Mouse (Mus musculus): ENCODE data around the gene Amd1. TPM values are rescaled to one million over a fixed set of nuclear protein-coding genes. Genes with fewer than 3 reads are reported as not detected.
A peak's percentile ranks its signal among the peaks of the same experiment; 100 is the strongest.

Gene Amd1
- polyA plus RNA-seq, 1 experiment: 18.4 TPM

DNA sequence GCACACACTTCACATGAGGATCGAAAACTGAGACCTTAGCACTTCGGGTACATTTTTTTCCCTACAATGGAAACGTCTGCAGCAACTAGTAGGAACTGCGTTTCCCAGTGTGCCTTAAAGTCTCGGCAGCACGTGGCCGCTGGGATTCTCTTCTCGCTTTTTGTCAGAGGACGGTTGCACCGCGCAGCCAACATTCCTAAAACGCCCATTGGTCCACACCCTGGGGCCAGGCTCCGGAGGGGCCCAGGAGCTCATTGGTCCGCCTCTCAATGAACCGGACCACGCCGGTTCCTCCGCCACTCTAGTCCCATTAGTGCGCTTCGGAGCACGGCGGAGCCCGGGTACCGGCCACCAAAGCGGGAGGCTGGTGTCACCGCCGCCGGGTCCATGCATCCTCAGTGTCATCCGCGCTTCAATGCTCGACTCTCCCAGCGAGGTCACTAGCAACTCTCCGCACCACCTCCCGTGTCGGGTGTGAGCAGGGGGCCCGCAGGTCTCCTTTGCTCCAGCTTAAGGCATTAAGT is 1.3 kb downstream of the Amd1 start:
- H3K27ac ChIP-seq (ENCODE audit: insufficient read depth, low read depth, low read length): peak overlapping the region; percentile 22; the same call in 1 of the 2 replicates
- no peaks in the 10 kb centered on the region for H3K27me3 ChIP-seq (replicated peaks; ENCODE audit: control insufficient read depth, insufficient read depth, low read length)
- peak overlapping the region; percentile 89 for H3K4me3 ChIP-seq (ENCODE audit: insufficient read depth, low read depth, low read length)
- TF ChIP-seq CTCF (conservative IDR thresholded peaks at IDR 0.05; ENCODE audit: insufficient read depth, insufficient read length, low read depth, low read length) (no peak), POLR2A (IDR thresholded peaks at IDR 0.05; ENCODE audit: low read depth, low read length) (peak; percentile 15)
- peaks cover 4% of the 10 kb centered on the region for H3K4me1 ChIP-seq (ENCODE audit: control insufficient read depth, insufficient read depth, low read length)
- under 1% methylated on average over 36 of the region's 36 CpGs for WGBS
- H3K36me3 ChIP-seq (ENCODE audit: control insufficient read depth, insufficient read depth, low read length): no peaks in the 10 kb centered on the region
- DNase-seq: peak; percentile 92

- 82% methylated on average over 6 of the region's 6 CpGs for WGBS
- H3K27me3 ChIP-seq (replicated peaks; ENCODE audit: control insufficient read depth, insufficient read depth, low read length): no peaks in the 10 kb centered on the region
- no peak overlapping the region for H3K27ac ChIP-seq (ENCODE audit: insufficient read depth, low read depth, low read length)
- H3K36me3 ChIP-seq (ENCODE audit: control insufficient read depth, insufficient read depth, low read length): peaks cover 2% of the 10 kb centered on the region; the same call in 1 of the 2 replicates
- peaks cover 4% of the 10 kb centered on the region; the same call in 1 of the 2 replicates for H3K4me1 ChIP-seq (ENCODE audit: control insufficient read depth, insufficient read depth, low read length)
- H3K4me3 ChIP-seq (ENCODE audit: insufficient read depth, low read depth, low read length): no peak overlapping the region
- no peak for DNase-seq
- TF ChIP-seq POLR2A (IDR thresholded peaks at IDR 0.05; ENCODE audit: low read depth, low read length) (no peak), CTCF (conservative IDR thresholded peaks at IDR 0.05; ENCODE audit: insufficient read depth, insufficient read length, low read depth, low read length) (no peak)
These were observed 9.3 kb downstream of the Amd1 start for GRCm38 (mm10) chr10:40292640-40293039.

- no peak for TF ChIP-seq CTCF (conservative IDR thresholded peaks at IDR 0.05; ENCODE audit: insufficient read depth, insufficient read length, low read depth, low read length)
- TF ChIP-seq POLR2A (IDR thresholded peaks at IDR 0.05; ENCODE audit: low read depth, low read length): no peak
- WGBS: 86% methylated on average over 1 of the region's 1 CpGs
- Histone ChIP-seq H3K27me3 (replicated peaks; ENCODE audit: control insufficient read depth, insufficient read depth, low read length) (no peaks in the 10 kb centered on the region), H3K4me1 (ENCODE audit: control insufficient read depth, insufficient read depth, low read length) (no peaks in the 10 kb centered on the region), H3K4me3 (ENCODE audit: insufficient read depth, low read depth, low read length) (no peak overlapping the region), H3K27ac (ENCODE audit: insufficient read depth, low read depth, low read length) (no peak overlapping the region), H3K36me3 (ENCODE audit: control insufficient read depth, insufficient read depth, low read length) (peaks cover 2% of the 10 kb centered on the region)
- no peak for DNase-seq
These were observed 15.2 kb downstream of the Amd1 start for GRCm38 (mm10) chr10:40286767-40287166.

DNA sequence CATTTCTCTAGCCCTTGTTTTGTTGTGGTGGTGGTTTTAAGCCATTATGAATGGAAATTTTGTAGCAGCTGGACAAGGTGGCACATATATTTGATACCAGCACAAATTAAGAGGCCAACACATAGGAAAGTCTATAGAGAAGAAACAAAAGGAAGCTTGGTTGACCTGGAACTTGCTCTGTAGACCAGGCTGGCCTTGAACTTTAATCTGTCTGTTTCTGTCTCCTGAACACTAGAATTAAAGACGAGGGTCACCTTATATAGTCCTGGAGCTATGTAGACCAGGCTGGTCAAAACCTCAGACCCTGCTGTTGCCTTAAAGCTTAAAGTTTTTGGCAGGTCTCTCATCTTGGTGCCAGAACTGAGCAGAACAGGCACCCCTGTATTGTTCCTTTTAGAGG is 16.4 kb downstream of the Amd1 start:
- no peak overlapping the region for H3K27ac ChIP-seq (ENCODE audit: insufficient read depth, low read depth, low read length)
- H3K4me1 ChIP-seq (ENCODE audit: control insufficient read depth, insufficient read depth, low read length): no peaks in the 10 kb centered on the region
- peaks cover 1% of the 10 kb centered on the region for H3K36me3 ChIP-seq (ENCODE audit: control insufficient read depth, insufficient read depth, low read length)
- H3K4me3 ChIP-seq (ENCODE audit: insufficient read depth, low read depth, low read length): no peak overlapping the region
- TF ChIP-seq CTCF (conservative IDR thresholded peaks at IDR 0.05; ENCODE audit: insufficient read depth, insufficient read length, low read depth, low read length) (no peak), POLR2A (IDR thresholded peaks at IDR 0.05; ENCODE audit: low read depth, low read length) (no peak)
- no peak for DNase-seq
- WGBS: 94% methylated on average over 1 of the region's 1 CpGs
- no peaks in the 10 kb centered on the region for H3K27me3 ChIP-seq (replicated peaks; ENCODE audit: control insufficient read depth, insufficient read depth, low read length)

GRCm38 (mm10) chr10:40284997-40285396 is 17.0 kb downstream of the Amd1 start:
- no peak for DNase-seq
- H3K4me1 ChIP-seq (ENCODE audit: control insufficient read depth, insufficient read depth, low read length): no peaks in the 10 kb centered on the region
- no peak overlapping the region for H3K27ac ChIP-seq (ENCODE audit: insufficient read depth, low read depth, low read length)
- no peak for TF ChIP-seq CTCF (conservative IDR thresholded peaks at IDR 0.05; ENCODE audit: insufficient read depth, insufficient read length, low read depth, low read length)
- no peak for TF ChIP-seq POLR2A (IDR thresholded peaks at IDR 0.05; ENCODE audit: low read depth, low read length)
- no peaks in the 10 kb centered on the region for H3K27me3 ChIP-seq (replicated peaks; ENCODE audit: control insufficient read depth, insufficient read depth, low read length)
- H3K4me3 ChIP-seq (ENCODE audit: insufficient read depth, low read depth, low read length): no peak overlapping the region
- 94% methylated on average over 3 of the region's 3 CpGs for WGBS
- H3K36me3 ChIP-seq (ENCODE audit: control insufficient read depth, insufficient read depth, low read length): no peaks in the 10 kb centered on the region; the same call in none of the 2 replicates

DNA sequence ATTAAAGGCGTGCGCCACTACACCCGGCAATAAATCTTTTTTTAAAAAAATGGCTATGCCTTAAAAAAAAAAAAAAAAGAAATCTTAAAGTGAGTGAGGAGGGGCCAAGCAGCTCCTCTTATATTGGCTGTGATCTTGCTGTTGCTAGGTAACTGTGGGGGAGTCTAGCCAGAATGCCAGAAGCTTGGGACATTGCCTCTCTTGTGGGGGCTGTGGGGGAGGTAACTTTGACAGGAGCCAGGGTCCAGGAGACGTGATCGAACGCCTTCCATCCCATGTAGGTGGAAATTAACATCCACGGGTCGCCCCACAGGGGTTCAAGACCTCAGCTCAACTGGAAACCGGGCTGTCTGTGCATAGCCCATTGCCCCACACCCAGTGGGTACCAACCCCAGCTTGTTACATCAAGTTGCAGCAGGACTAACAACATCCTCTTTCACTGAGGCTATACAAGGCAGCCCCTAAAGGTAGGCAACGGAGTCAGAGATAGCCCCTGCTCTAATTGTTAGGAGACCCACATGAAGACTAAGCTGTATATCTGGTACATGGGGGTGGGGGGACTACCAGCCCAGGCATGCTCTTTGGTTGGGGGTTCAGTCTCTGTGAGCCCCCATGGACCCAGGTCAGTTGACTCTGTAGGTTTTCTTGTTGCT is 17.7 kb downstream of the Amd1 start:
- H3K27me3 ChIP-seq (replicated peaks; ENCODE audit: control insufficient read depth, insufficient read depth, low read length): no peaks in the 10 kb centered on the region
- no peaks in the 10 kb centered on the region for H3K4me1 ChIP-seq (ENCODE audit: control insufficient read depth, insufficient read depth, low read length)
- no peak overlapping the region for H3K27ac ChIP-seq (ENCODE audit: insufficient read depth, low read depth, low read length)
- no peak for DNase-seq
- H3K36me3 ChIP-seq (ENCODE audit: control insufficient read depth, insufficient read depth, low read length): no peaks in the 10 kb centered on the region; the same call in none of the 2 replicates
- 79% methylated on average over 10 of the region's 10 CpGs for WGBS
- TF ChIP-seq CTCF (conservative IDR thresholded peaks at IDR 0.05; ENCODE audit: insufficient read depth, insufficient read length, low read depth, low read length): no peak
- TF ChIP-seq POLR2A (IDR thresholded peaks at IDR 0.05; ENCODE audit: low read depth, low read length): no peak
- H3K4me3 ChIP-seq (ENCODE audit: insufficient read depth, low read depth, low read length): no peak overlapping the region

DNA sequence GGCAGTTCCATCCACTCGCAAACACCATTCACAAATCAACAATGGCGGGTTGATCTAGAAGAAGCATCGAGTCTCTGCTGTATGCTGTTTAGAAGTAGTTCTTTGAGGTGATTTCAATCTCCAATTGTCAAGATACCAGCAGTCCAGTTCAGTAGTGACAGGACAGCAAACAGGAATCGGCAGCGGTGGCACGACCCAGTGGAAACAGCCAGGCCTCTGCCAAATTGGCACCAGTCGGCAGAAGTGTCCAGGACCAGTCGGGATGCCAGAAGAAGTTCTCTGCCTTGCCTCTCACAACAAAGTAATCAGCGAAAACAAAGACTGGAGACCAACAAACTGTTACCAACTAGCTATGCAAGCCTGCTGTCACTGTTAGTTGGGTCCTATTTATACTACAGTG is 18.4 kb downstream of the Amd1 start:
- H3K27ac ChIP-seq (ENCODE audit: insufficient read depth, low read depth, low read length): no peak overlapping the region
- no peaks in the 10 kb centered on the region for H3K4me1 ChIP-seq (ENCODE audit: control insufficient read depth, insufficient read depth, low read length)
- TF ChIP-seq POLR2A (IDR thresholded peaks at IDR 0.05; ENCODE audit: low read depth, low read length) (no peak), CTCF (conservative IDR thresholded peaks at IDR 0.05; ENCODE audit: insufficient read depth, insufficient read length, low read depth, low read length) (no peak)
- DNase-seq: no peak
- H3K36me3 ChIP-seq (ENCODE audit: control insufficient read depth, insufficient read depth, low read length): no peaks in the 10 kb centered on the region; the same call in none of the 2 replicates
- no peak overlapping the region for H3K4me3 ChIP-seq (ENCODE audit: insufficient read depth, low read depth, low read length)
- WGBS: 92% methylated on average over 9 of the region's 9 CpGs
- no peaks in the 10 kb centered on the region for H3K27me3 ChIP-seq (replicated peaks; ENCODE audit: control insufficient read depth, insufficient read depth, low read length)
